Mouse (Mus musculus): ENCODE measurements at regions not wholly inside any gene's neighbourhood (a gene's known extent, or its start where the extent isn't known, plus 50 kb on each side); places are given as distances from the start of the nearest gene placed in this dataset.

DNA sequence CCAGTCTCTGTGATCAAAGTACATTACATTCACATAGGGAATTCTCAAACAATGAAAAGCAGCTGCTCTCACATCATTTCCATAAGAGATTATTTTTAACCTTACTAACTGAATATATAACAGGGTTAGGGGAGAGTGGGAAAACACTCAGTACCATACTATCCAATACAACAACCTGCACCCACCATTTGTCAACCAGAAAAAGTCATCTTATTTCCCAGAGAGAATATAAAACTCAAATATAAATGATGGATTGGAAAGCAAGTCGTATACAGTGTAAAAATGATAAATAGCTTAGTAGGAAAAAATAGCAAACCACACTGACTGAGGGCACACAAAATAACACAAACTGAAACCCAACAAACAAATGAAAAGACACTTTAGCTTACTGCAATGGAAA is 169.4 kb upstream of the Adamts3 start:
- dilution Hi-C loops (cut with MboI; ENCODE audit: extremely low pct_ligation_motif_present, extremely low pct_unique_long_range_greater_than_20kb, low sequenced_read_pairs): no loop called here

DNA sequence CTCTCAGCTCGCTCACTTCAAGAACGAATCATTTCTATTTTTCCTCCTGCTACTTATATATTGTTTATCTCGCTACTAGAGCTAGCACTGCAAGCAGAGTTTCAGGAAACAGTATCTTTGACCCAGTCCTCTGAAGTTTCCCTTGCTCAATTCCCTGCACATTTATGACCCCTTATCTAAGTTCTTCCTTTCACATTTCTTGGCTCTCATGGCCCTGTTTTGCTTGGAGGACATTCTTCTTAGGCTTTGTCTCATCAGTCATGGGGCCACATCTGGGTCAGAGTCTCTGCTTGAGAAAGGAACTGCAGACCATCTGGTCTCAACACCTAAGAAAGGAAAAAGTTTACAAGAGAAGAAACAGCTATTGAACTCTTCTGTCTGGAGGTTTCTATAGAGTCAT is 166.7 kb upstream of the Adamts3 start:
- Histone ChIP-seq H3K9ac (ENCODE audit: insufficient read depth, low read depth) (no peak overlapping the region), H3K36me3 (replicated peaks in 1 of 2; ENCODE audit: control insufficient read depth in 1 of 2, insufficient read depth in 1 of 2, low read length in 1 of 2) (no peaks in the 10 kb centered on the region), H3K27ac (ENCODE audit: insufficient read depth, low read depth) (no peak overlapping the region), H3K9me3 (replicated peaks; ENCODE audit: low read length) (no peaks in the 10 kb centered on the region), H3K79me2 (replicated peaks; ENCODE audit: control insufficient read depth, extremely low read depth, insufficient read depth, poor library complexity, severe bottlenecking) (no peaks in the 10 kb centered on the region), H3K4me1 (ENCODE audit: control insufficient read depth in 1 of 2, insufficient read depth in 2 of 2) (no peaks in the 10 kb centered on the region), H3K27me3 (replicated peaks) (no peaks in the 10 kb centered on the region), H3K4me2 (ENCODE audit: insufficient read depth, low read depth, poor library complexity, severe bottlenecking) (no peak overlapping the region), H3K4me3 (replicated peaks in 1 of 3; ENCODE audit: low read depth in 2 of 3, low read length in 2 of 3, poor library complexity in 1 of 3) (no peak overlapping the region)
- dilution Hi-C loops (cut with MboI; ENCODE audit: extremely low pct_ligation_motif_present, extremely low pct_unique_long_range_greater_than_20kb, low sequenced_read_pairs) (no loop called here), in situ Hi-C loops (cut with MboI; ENCODE audit: low pct_ligation_motif_present, low pct_unique_long_range_greater_than_20kb, low sequenced_read_pairs) (no loop called here)
- no peak for DNase-seq (ENCODE audit: extremely low read depth)
- TF ChIP-seq RCOR1 (conservative IDR thresholded peaks at IDR 0.05; ENCODE audit: low read depth, low read length): no peak
- TF ChIP-seq EP300 (IDR thresholded peaks at IDR 0.05; ENCODE audit: low read length): no peak
- TF ChIP-seq CTCF (conservative IDR thresholded peaks at IDR 0.05 in 1 of 2, IDR thresholded peaks at IDR 0.05 in 1 of 2; ENCODE audit: low read depth in 2 of 2, low read length in 2 of 2): no peak
- no peak for TF ChIP-seq MEF2A (IDR thresholded peaks at IDR 0.05; ENCODE audit: borderline replicate concordance, low read depth, low read length)
- no peak for TF ChIP-seq ETS1 (conservative IDR thresholded peaks at IDR 0.05; ENCODE audit: low read depth, low read length)
- no peak for TF ChIP-seq SIN3A (IDR thresholded peaks at IDR 0.05; ENCODE audit: low read length)
- TF ChIP-seq KAT2A (IDR thresholded peaks at IDR 0.05; ENCODE audit: insufficient replicate concordance, low read length): no peak
- TF ChIP-seq USF2 (conservative IDR thresholded peaks at IDR 0.05; ENCODE audit: low read depth, low read length): no peak
- no peak for TF ChIP-seq CHD2 (IDR thresholded peaks at IDR 0.05; ENCODE audit: low read length)
- no peak for TF ChIP-seq PAX5 (IDR thresholded peaks at IDR 0.05; ENCODE audit: low read length)
- TF ChIP-seq SMC3 (IDR thresholded peaks at IDR 0.05; ENCODE audit: low read depth, low read length): no peak
- no peak for TF ChIP-seq NRF1 (IDR thresholded peaks at IDR 0.05; ENCODE audit: low read depth, low read length)
- no peak for TF ChIP-seq POLR2A (IDR thresholded peaks at IDR 0.05; ENCODE audit: low read depth, low read length)
- no peak for TF ChIP-seq ZC3H11A (IDR thresholded peaks at IDR 0.05; ENCODE audit: low read depth, low read length)
- TF ChIP-seq NELFE (IDR thresholded peaks at IDR 0.05; ENCODE audit: low read depth, low read length): no peak
- TF ChIP-seq MXI1 (IDR thresholded peaks at IDR 0.05; ENCODE audit: low read depth, low read length): no peak
- TF ChIP-seq POLR2AphosphoS2 (IDR thresholded peaks at IDR 0.05; ENCODE audit: low read depth, low read length): no peak
- no peak for TF ChIP-seq ZNF384 (IDR thresholded peaks at IDR 0.05; ENCODE audit: low read depth, low read length)
- no peak for TF ChIP-seq GABPA (IDR thresholded peaks at IDR 0.05; ENCODE audit: insufficient replicate concordance, low read depth, low read length)
- TF ChIP-seq IRF4 (IDR thresholded peaks at IDR 0.05; ENCODE audit: low read depth, low read length): no peak

More for the DNA sequence above, 169.4 kb upstream of the Adamts3 start:
- no peak for DNase-seq (ENCODE audit: extremely low read depth)
- no peak overlapping the region for H3K4me2 ChIP-seq (ENCODE audit: insufficient read depth, low read depth, poor library complexity, severe bottlenecking)
- H3K79me2 ChIP-seq (replicated peaks; ENCODE audit: control insufficient read depth, extremely low read depth, insufficient read depth, poor library complexity, severe bottlenecking): no peaks in the 10 kb centered on the region
- no peak overlapping the region for H3K4me3 ChIP-seq (replicated peaks in 1 of 3; ENCODE audit: low read depth in 2 of 3, low read length in 2 of 3, poor library complexity in 1 of 3)
- no peaks in the 10 kb centered on the region for H3K9me3 ChIP-seq (replicated peaks; ENCODE audit: low read length)
- no peak overlapping the region for H3K27ac ChIP-seq (ENCODE audit: insufficient read depth, low read depth)
- no peaks in the 10 kb centered on the region for H3K4me1 ChIP-seq (ENCODE audit: control insufficient read depth in 1 of 2, insufficient read depth in 2 of 2)
- H3K27me3 ChIP-seq (replicated peaks): no peaks in the 10 kb centered on the region
- TF ChIP-seq ZC3H11A (IDR thresholded peaks at IDR 0.05; ENCODE audit: low read depth, low read length) (no peak), RAD21 (IDR thresholded peaks at IDR 0.05; ENCODE audit: low read depth, low read length) (no peak), ZNF384 (IDR thresholded peaks at IDR 0.05; ENCODE audit: low read depth, low read length) (no peak), POLR2A (IDR thresholded peaks at IDR 0.05; ENCODE audit: low read depth, low read length) (no peak), CHD2 (IDR thresholded peaks at IDR 0.05; ENCODE audit: low read length) (no peak), ZMIZ1 (IDR thresholded peaks at IDR 0.05; ENCODE audit: low read depth, low read length) (no peak), MAZ (IDR thresholded peaks at IDR 0.05; ENCODE audit: low read depth, low read length) (no peak), IRF4 (IDR thresholded peaks at IDR 0.05; ENCODE audit: low read depth, low read length) (no peak), TBP (conservative IDR thresholded peaks at IDR 0.05; ENCODE audit: low read depth, low read length) (no peak), MXI1 (IDR thresholded peaks at IDR 0.05; ENCODE audit: low read depth, low read length) (no peak), USF2 (conservative IDR thresholded peaks at IDR 0.05; ENCODE audit: low read depth, low read length) (no peak), MAX (IDR thresholded peaks at IDR 0.05; ENCODE audit: low read length) (no peak), JUN (IDR thresholded peaks at IDR 0.05; ENCODE audit: insufficient read depth, low read depth, low read length) (no peak), USF1 (IDR thresholded peaks at IDR 0.05; ENCODE audit: low read depth, low read length) (no peak), E2F4 (IDR thresholded peaks at IDR 0.05; ENCODE audit: insufficient replicate concordance, low read depth, low read length) (no peak)
- in situ Hi-C loops (cut with MboI; ENCODE audit: low pct_ligation_motif_present, low pct_unique_long_range_greater_than_20kb, low sequenced_read_pairs): no loop called here
- H3K9ac ChIP-seq (ENCODE audit: insufficient read depth, low read depth): no peak overlapping the region
- no peaks in the 10 kb centered on the region for H3K36me3 ChIP-seq (replicated peaks in 1 of 2; ENCODE audit: control insufficient read depth in 1 of 2, insufficient read depth in 1 of 2, low read length in 1 of 2)

Measured in CH12.LX (cell line).